Mouse (Mus musculus) thymus, postnatal 0 days (tissue): Measurements from ENCODE around the gene Atxn7l3. TPM values are rescaled to one million over a fixed set of nuclear protein-coding genes. Genes with fewer than 3 reads are reported as not detected.

Experiments used
- DNase-seq: peaks from one replicate; pipeline ENCODE4 v3.0.0-alpha.2; 2015; ENCODE audit warnings: low spot score
- polyA plus RNA-seq: library from polyadenylated mRNA; unstranded; fragments of >200 nt; fragmentation: Nextera tagmentation; extraction: Ambion mirVana; gene quantifications from 2 replicates; pipeline ENCODE4 v1.2.1, GENCODE M21; 2015

Gene Atxn7l3
- polyA plus RNA-seq, 1 experiment from 2014 or later, result 15.4 TPM

GRCm38 (mm10) chr11:102318576-102319409 lies 22.4 kb upstream of the Atxn7l3 start:
- peak; percentile 64 for DNase-seq

GRCm38 (mm10) chr11:102317901-102318575 lies 21.6 kb upstream of the Atxn7l3 start:
- DNase-seq, result no peak

GRCm38 (mm10) chr11:102317298-102317900 lies 21.0 kb upstream of the Atxn7l3 start:
- DNase-seq, result peak; percentile 74

GRCm38 (mm10) chr11:102316572-102317297 lies 20.3 kb upstream of the Atxn7l3 start:
- peak; percentile 91 for DNase-seq

GRCm38 (mm10) chr11:102315690-102316571 lies 19.5 kb upstream of the Atxn7l3 start:
- DNase-seq, result no peak

- no peak for DNase-seq
Observed at GRCm38 (mm10) chr11:102314321-102314720, 17.9 kb upstream of the Atxn7l3 start.

- DNase-seq, result no peak
Observed at GRCm38 (mm10) chr11:102312586-102312985, 16.2 kb upstream of the Atxn7l3 start.

- no peak for DNase-seq
Observed at GRCm38 (mm10) chr11:102311966-102312365, 15.5 kb upstream of the Atxn7l3 start.

GRCm38 (mm10) chr11:102310768-102311695 lies 14.6 kb upstream of the Atxn7l3 start:
- no peak for DNase-seq

- DNase-seq, result peak; percentile 20
Observed at GRCm38 (mm10) chr11:102309821-102310617, 13.6 kb upstream of the Atxn7l3 start.

GRCm38 (mm10) chr11:102308979-102309378 lies 12.5 kb upstream of the Atxn7l3 start:
- DNase-seq, result peak; percentile 97

GRCm38 (mm10) chr11:102308104-102308503 lies 11.7 kb upstream of the Atxn7l3 start:
- no peak for DNase-seq

GRCm38 (mm10) chr11:102305359-102305758 lies 8.9 kb upstream of the Atxn7l3 start:
- DNase-seq, result no peak

GRCm38 (mm10) chr11:102304141-102304540 lies 7.7 kb upstream of the Atxn7l3 start:
- no peak for DNase-seq

- DNase-seq, result peak; percentile 87
Observed at GRCm38 (mm10) chr11:102299839-102300238, 3.4 kb upstream of the Atxn7l3 start.

- DNase-seq, result peak; percentile 37
Observed at GRCm38 (mm10) chr11:102297577-102298556, 1.4 kb upstream of the Atxn7l3 start.
